Mouse (Mus musculus) heart, adult 2 months (tissue): ENCODE measurements around the gene Plb1.
A peak's percentile ranks its signal among the peaks of the same experiment; 100 is the strongest.

Experiments
- CTCF ChIP-seq: fragments of 200-600 bp; IDR thresholded peaks from 2 replicates; pipeline ENCODE4 v1.8.1; 2022; ENCODE audit warnings: antibody characterized with exemption, mild to moderate bottlenecking, moderate library complexity
- EP300 ChIP-seq: fragments of 200-500 bp; IDR thresholded peaks from 2 replicates; pipeline ENCODE4 v1.6.1; 2011; ENCODE audit warnings: low read depth, low read length, control low read depth; ENCODE audit not compliant: insufficient read depth
- POLR2A ChIP-seq: fragments of 200-500 bp; IDR thresholded peaks from 2 replicates; pipeline ENCODE4 v1.6.1; 2011; ENCODE audit warnings: mild to moderate bottlenecking, low read depth, low read length, control low read depth; ENCODE audit not compliant: insufficient read depth

- TF ChIP-seq CTCF: peak; percentile 90
- peak; percentile 92 for TF ChIP-seq EP300
- TF ChIP-seq POLR2A: no peak
These were observed 34.8 kb upstream of the Plb1 start for GRCm38 (mm10) chr5:32197698-32198097.
